Mouse (Mus musculus) mammary gland, adult 2 months (tissue): ENCODE results near the gene Hdlbp. TPM values are rescaled to one million over a fixed set of nuclear protein-coding genes. Genes with fewer than 3 reads are reported as not detected.

Experiments used
- polyA plus RNA-seq: library from polyadenylated mRNA; depleted of rRNA; stranded (reverse); fragments of >200 nt; gene quantifications from 2 replicates; pipeline ENCODE4 v1.2.3, GENCODE M21; 2012; ENCODE audit warnings: low replicate concordance; rRNA removed

Gene Hdlbp
- 47.5 and 89.7 TPM in 2 replicates for polyA plus RNA-seq

GRCm38 (mm10) chr1:93478586-93479475 is at the start of gene Hdlbp:
Hdlbp (minus strand) TSS chr1:93478815.

GRCm38 (mm10) chr1:93511585-93512350 is 33.2 kb upstream of the Hdlbp start, which contains the start of gene Farp2:
Farp2 (plus strand) TSS chr1:93512079.

GRCm38 (mm10) chr1:93373665-93374064 is 105.0 kb downstream of the Hdlbp start, which contains the start of gene Ano7:
Ano7 (plus strand) TSS chr1:93373930.

Other genes with a start within 250 kb of the Hdlbp start
- 33.3 and 46.3 TPM in 2 replicates for gene Sned1, start 243.0 kb downstream of the Hdlbp start, polyA plus RNA-seq
- 5.8 and 12.0 TPM in 2 replicates for gene Mterf4, start 172.9 kb downstream of the Hdlbp start, polyA plus RNA-seq
- gene Ppp1r7, start 136.0 kb downstream of the Hdlbp start, polyA plus RNA-seq, result 2.7 and 4.7 TPM in 2 replicates
- gene Pask, start 135.3 kb downstream of the Hdlbp start, polyA plus RNA-seq, result 1.5 and 2.0 TPM in 2 replicates
- 0.53 and 0.99 TPM in 2 replicates for gene Ano7, start 104.9 kb downstream of the Hdlbp start, polyA plus RNA-seq
- gene Farp2, start 33.3 kb upstream of the Hdlbp start, polyA plus RNA-seq, result 4.6 and 7.1 TPM in 2 replicates
- 71.5 and 144 TPM in 2 replicates for gene Stk25, start 179.8 kb upstream of the Hdlbp start, polyA plus RNA-seq
- gene Bok, start 206.8 kb upstream of the Hdlbp start, polyA plus RNA-seq, result 26.1 and 43.5 TPM in 2 replicates